Comparison of ENCODE assay signal across 23 mouse cellular contexts in the genomic region with DNA sequence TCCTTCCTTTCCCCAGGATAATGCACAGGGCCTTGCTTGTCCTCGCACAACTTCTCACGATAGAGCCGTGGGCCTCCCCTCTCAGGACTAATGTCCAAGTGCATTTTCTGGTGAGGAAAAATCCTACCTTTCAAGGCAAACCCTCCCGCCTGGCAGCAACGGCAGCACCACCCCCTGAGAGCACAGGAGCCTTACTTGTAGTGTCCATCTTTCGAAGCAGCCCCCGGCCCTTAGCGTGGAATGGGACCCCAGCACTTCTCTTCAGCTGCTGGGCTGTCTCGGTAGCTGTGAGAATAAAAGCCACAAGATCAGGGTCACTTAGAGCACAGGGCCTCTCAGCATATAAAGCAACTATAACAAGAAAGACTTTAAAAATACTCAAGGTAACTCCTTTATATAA.
"Had no signal": no experiment of that assay in that cellular context is flagged by ENCODE, and none has a peak within 500 bp of the region (broad histone marks: within the 10 kb centered on the region; RNA-seq: fewer than 3 reads in every experiment).

No protein-coding gene starts in this region.

- DNase-seq: kidney, adult 11 months; kidney, adult 8-10 months; kidney, postnatal 10 days; kidney, postnatal 36 days; layer of hippocampus, postnatal 36 days; liver, postnatal 0 days; lung, embryonic 14.5 days; lung, postnatal 36 days; midbrain, embryonic 14.5 days; right cerebral cortex, adult 18-20 months; right cerebral cortex, postnatal 25 days; thymus, postnatal 25 days had no signal

- H3K27me3 ChIP-seq: kidney, embryonic 15.5 days; limb, embryonic 12.5 days; limb, embryonic 15.5 days; megakaryocyte, embryonic 14.5 days; neural tube, embryonic 12.5 days; neural tube, embryonic 15.5 days had no signal

- H3K4me2 ChIP-seq: kidney, embryonic 15.5 days; limb, embryonic 12.5 days; limb, embryonic 15.5 days; liver, embryonic 11.5 days; lung, embryonic 14.5 days; neural tube, embryonic 12.5 days; neural tube, embryonic 15.5 days had no signal

- H3K9ac ChIP-seq: kidney, embryonic 15.5 days; limb, embryonic 12.5 days; limb, embryonic 15.5 days; liver, embryonic 14.5 days; liver, postnatal 0 days; lung, embryonic 14.5 days; neural tube, embryonic 12.5 days; neural tube, embryonic 15.5 days had no signal

- H3K27ac ChIP-seq: kidney, embryonic 15.5 days; left cerebral cortex, adult 2 months; limb, embryonic 12.5 days; limb, embryonic 15.5 days; liver, embryonic 14.5 days; midbrain, embryonic 10.5 days; neural tube, embryonic 12.5 days; neural tube, embryonic 15.5 days had no signal

- H3K4me3 ChIP-seq: kidney, embryonic 15.5 days; left cerebral cortex, adult 2 months; limb, embryonic 12.5 days; limb, embryonic 15.5 days; megakaryocyte, embryonic 14.5 days; midbrain, embryonic 10.5 days; neural tube, embryonic 12.5 days; neural tube, embryonic 15.5 days had no signal

- H3K9me3 ChIP-seq: kidney, embryonic 15.5 days; limb, embryonic 12.5 days; limb, embryonic 15.5 days; megakaryocyte, embryonic 14.5 days; midbrain, embryonic 10.5 days; neural tube, embryonic 12.5 days; neural tube, embryonic 15.5 days had no signal

- ATAC-seq: liver, postnatal 0 days; lung, postnatal 0 days had no signal

- H3K4me1 ChIP-seq: kidney, embryonic 15.5 days; limb, embryonic 12.5 days; limb, embryonic 15.5 days; megakaryocyte, embryonic 14.5 days; midbrain, embryonic 10.5 days; neural tube, embryonic 12.5 days; neural tube, embryonic 15.5 days had no signal
